Mouse (Mus musculus) urinary bladder, postnatal 36 days (tissue): Measurements from ENCODE around the gene Rab33a.

Experiments used
- DNase-seq, 2 experiments: peaks; one replicate each; pipeline ENCODE4 v3.0.0; 2022; ENCODE audit warnings: low spot score in 2 of 2, mixed read lengths in 1 of 2

Gene Rab33a

GRCm38 (mm10) chrX:48518808-48519548 is at the start of gene Rab33a:
TSS of gene Rab33a (plus strand) at chrX:48519285.
- no peak for DNase-seq

GRCm38 (mm10) chrX:48481095-48481494 is 38.0 kb upstream of the Rab33a start:
- DNase-seq, result no peak

GRCm38 (mm10) chrX:48481687-48482086 is 37.4 kb upstream of the Rab33a start:
- no peak for DNase-seq

- no peak for DNase-seq
These were observed 25.3 kb upstream of the Rab33a start for GRCm38 (mm10) chrX:48493763-48494162.

GRCm38 (mm10) chrX:48513166-48513807 is 5.8 kb upstream of the Rab33a start, which contains the start of gene Aifm1:
TSS of gene Aifm1 (minus strand) at chrX:48513563.
- DNase-seq, result peak; percentile 79 to 92

GRCm38 (mm10) chrX:48513824-48514223 is 5.3 kb upstream of the Rab33a start:
- no peak for DNase-seq

- no peak for DNase-seq
These were observed 776 bp upstream of the Rab33a start for GRCm38 (mm10) chrX:48518211-48518807.

- no peak for DNase-seq
These were observed 532 bp downstream of the Rab33a start for GRCm38 (mm10) chrX:48519549-48520085.

GRCm38 (mm10) chrX:48521651-48522050 is 2.6 kb downstream of the Rab33a start:
- DNase-seq, result no peak

GRCm38 (mm10) chrX:48523512-48523911 is 4.4 kb downstream of the Rab33a start:
- no peak for DNase-seq

GRCm38 (mm10) chrX:48525332-48525731 is 6.2 kb downstream of the Rab33a start:
- DNase-seq, result no peak

GRCm38 (mm10) chrX:48525866-48526265 is 6.8 kb downstream of the Rab33a start:
- no peak for DNase-seq

- no peak for DNase-seq
These were observed 7.3 kb downstream of the Rab33a start for GRCm38 (mm10) chrX:48526435-48526834.

- DNase-seq, result peak; percentile 43 to 69
These were observed 13.1 kb downstream of the Rab33a start for GRCm38 (mm10) chrX:48532175-48532574.
